Mouse (Mus musculus) lung, postnatal 36 days (tissue): ENCODE results near the gene Mxi1.

Source experiments
- DNase-seq: peaks from one replicate; pipeline ENCODE4 v3.0.0; 2022; ENCODE audit warnings: mixed read lengths

The Mxi1 gene

DNA sequence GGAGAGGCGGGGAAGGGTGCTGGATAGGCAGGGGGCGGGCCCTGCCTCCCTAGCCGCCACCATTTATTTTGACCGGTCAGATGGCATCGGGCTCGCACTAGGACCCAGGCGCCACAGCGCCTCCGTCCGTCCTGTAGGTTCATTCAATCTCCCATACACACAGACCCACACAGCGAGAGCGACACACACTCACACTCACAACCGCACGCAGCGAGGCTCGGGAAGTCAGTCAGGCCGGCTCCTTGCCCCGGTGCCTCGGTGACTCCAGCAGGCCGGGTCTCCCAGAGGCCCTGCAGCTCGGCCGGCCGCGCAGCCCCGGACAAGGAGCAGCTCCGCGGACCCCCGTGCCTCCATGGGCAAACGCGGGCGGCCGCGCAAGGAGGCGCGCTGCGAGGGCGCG is at the start of gene Mxi1:
Gene Mxi1 (plus strand): TSS at position 171 of the 400 bp plus-strand sequence.
- peak; percentile 88 for DNase-seq

DNA sequence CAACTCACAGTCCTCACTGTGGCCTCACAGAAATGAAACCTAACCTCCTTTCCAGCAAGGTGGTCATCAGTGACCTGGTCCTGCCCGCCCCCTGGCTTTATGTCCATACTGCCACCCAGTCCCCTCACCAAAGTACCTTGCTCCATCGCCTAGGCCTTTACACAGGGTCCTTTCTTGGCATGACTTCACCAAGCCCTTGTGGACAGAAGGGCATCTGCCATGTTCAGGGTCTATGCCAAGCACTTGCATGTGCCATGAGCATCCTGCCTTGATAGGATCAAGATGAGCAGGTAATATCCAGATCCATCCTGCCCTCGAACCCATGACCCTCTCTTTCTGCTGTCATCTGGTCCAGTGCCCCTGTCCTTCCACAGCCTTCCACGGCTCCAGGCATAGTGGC is 49.5 kb upstream of the Mxi1 start:
- no peak for DNase-seq

DNA sequence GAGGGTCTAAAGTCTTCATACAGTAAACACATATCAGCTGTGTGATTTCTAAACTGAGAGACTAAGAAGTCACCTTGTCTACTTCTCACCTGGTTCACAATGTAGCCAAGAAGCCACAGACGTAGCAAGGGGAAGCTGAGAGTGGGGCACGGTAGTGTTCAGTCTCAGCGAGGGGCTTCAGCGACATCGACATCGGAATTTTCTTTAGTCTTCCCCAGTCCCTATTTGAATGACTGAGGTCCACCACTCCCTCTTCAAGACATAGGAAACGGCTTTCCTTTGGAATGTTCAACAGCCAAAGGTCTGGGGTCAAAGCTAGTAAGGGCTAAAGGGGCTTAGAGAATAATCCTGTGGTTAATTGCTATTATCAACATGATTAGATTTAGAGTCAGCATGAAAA is 48.3 kb upstream of the Mxi1 start:
- no peak for DNase-seq

DNA sequence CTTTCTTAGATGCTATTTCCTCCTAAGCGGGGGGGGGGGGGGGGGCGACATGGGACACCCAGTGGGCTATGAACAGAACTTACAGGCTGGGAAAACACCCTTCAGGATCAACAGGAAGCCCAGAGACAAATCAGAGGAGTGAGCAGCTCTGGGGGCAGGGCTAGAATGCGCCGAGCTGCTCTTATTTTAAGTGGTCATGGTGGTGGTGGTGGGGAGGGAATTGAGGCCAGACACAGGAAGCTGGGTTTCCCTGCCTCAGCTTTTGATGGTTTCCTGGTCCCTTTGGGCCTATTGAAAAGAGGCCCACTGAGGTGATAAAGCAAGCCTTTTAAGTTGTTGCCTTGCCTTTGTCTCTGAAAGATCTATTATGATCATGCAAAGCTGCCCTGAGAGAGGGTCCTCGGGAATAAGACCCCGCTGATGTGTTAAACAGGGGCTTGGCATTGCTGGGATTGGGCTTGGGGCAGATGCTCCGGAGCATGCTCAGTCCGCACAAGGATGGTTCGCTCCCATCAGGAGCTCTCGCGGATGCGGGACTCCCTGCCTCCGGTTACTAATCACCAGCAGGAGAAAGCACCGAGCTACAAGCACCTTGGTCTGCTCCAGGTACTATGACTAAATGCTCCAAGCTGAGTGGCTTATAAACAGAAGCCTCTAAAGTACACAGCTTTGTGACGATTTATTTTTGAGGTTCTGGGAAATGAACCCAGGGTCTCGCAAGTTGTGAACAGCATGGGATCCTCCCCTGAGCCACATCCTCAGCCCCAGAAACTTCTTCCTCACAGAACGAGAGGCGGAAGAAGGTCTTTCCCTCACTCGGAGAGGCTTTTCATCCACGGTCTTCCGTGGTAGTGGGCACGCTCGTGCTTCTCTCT is 46.2 kb upstream of the Mxi1 start:
- no peak for DNase-seq

DNA sequence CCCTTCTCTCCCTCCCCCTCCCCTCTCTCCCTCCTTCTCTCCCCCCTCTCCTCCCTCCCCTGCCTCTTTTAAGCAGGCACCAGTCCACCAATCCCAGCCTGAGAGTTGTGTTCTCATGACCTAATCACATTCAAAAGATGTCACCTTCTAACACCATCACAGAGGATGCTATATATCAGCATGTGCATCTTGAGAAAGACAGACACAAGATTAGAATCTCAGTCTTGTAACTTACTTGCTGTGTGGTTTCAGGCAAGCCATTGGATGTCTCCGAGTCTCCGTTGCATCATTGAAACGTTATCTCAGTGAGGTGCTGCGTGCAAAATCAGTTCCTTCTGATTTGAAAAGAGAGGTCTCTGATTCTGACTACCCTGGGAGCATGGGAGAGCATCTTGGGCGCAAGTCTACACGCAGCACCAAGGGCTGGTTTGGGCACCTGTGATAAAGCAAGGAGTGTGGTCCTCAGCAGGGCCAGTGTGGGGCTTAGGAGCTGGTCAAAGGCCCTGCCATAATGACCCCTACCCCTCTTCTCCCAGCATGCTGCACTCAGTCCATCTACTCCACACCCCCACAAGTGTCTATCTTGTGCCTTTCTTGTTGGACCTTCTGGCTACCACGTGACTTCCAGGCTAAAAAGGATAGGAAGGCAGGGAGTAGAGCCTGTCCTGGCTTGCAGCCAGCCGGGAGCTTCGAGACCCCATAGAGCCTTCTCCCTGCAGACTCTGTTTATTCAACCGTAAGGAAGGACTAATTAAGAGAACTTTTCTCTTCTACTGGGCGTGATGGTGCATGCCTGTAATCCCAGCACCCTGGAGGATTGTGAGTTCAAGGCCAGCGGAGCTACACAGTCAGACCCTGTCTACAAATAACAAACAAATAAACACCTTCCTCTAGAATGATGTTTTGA is 45.2 kb upstream of the Mxi1 start:
- no peak for DNase-seq

DNA sequence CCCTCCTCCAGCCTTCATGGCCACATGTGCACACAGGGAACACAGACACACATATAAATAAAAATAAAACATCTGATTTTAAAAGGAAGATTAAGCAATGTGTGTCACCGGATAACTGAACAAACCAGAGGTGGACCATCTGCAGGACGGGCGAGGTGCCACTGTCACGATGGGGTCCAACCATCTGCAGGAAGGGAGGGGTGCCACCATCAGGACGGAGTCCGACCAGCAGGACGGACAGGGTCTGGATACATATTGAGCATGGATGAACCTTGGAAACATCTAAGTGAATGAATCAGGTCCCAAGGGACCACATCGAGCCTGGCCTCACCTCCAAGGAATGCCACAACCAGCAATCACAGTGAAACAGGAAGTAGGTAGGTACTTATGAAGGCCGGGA is 43.0 kb upstream of the Mxi1 start:
- DNase-seq, result no peak

DNA sequence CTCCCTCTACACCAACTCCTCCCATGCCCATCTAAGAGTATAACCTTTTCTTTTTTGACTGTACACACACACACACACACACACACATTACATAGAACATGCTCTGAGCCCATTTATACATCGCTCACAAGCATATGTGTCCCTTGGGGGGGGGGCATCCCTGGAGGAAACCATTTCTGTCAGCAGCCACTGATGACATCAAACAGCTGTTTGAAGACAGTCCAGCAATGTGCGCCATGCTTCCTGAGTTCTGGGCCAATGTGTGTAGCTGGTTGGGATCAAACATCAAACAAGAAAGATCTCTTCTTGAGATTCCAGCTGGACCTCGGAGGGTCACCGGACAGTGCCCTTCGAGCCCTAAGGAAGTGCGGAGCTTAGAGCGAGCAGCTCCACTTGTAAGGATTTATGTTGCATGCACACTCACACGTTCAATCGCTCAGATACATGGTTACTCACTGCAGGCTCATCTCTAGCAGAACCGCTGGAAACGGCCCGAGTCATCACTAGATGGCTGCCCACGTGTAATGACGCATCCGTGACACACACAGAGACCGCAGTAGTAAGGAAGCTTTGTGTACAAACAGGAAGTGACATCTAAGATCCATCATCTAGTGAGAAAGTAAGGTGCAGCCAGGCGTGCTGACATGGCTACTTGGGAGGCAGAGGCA is 37.1 kb upstream of the Mxi1 start:
- peak; percentile 73 for DNase-seq

DNA sequence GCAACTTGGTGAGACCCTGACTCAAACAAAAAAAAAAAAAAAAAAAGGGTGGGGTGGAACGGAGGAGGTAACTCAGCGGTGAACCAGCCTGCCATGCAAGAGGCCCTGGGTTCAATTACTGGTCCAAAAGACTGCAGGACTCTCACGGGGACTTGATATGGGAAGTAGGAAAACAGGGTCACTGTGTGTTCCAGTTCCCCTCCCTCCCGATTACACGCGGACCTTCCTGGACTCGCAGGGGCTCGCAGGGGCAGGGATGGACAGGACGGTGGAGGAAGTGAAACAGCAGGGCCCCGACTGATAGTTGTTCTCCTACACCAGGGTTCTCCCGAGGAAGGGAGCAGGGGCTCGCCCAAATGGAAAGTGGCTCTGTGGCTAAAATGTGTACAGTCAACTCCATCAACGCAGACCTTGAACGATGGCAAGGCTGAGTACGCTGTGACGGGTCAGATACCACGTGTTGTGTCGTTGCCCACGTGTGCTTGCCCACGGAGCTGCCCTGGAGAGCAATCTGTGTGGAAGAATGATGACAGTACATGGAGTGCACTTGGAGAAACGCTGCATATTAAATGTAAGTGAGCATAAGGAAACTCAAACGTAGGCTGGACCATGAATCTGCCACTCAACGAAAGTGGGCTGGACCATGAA is 36.4 kb upstream of the Mxi1 start:
- no peak for DNase-seq

DNA sequence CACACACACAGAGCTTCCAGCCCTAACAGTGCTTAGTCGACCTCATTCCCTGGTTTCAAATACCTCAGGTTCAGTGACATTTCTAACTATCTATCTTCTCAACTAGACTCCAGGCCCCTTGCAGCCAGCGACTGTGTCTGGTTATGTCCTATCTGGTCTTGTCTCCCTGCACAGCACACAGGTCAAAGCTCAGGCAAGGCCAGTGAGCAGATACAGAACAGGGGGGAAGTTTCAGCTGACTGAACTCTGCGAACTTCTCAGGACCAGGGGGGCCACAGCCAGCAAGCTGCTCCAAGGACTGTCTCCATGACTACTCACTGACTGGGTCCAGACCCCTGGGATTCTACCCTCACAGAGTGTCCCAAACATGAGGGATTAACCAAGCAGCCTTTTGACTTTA is 35.1 kb upstream of the Mxi1 start:
- DNase-seq, result no peak

DNA sequence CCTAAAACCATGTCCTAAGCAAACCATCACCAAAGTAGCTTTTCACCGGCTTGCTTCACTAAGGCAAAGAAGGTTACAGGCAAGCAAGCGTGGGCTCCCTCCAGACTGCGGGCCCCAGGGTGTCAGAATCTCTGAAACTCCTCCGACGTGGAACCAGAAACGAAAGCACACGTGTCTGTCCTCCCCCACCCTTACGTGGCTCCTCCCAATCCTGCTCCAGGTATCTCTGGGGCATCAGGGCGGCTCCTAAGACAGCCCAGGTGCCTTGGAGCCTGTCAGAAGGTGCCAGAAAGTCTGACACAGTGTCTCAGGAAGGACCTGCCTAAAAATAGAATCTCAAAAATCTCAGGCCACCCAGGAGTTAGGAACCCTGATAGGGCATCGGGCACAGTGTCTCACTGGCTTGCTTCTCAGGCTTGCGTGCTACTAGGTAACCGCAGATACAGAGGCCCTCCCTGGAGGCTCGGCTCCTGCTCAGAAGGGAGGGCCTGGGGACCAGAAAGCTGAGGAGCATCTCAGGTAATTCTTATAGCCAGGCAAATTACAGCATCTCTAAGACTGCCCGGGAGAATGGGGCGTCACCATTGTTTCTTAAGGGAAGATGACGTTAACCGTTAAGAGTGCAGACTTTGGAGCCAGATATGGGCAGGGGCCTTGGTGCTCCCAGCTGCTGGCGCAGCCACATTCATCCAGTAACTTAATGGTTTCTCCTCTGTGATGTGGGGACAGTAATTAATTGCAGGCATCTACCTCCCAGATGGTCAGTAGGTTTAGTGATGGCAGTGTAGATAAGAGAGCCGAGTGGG is 33.2 kb upstream of the Mxi1 start:
- DNase-seq, result no peak

DNA sequence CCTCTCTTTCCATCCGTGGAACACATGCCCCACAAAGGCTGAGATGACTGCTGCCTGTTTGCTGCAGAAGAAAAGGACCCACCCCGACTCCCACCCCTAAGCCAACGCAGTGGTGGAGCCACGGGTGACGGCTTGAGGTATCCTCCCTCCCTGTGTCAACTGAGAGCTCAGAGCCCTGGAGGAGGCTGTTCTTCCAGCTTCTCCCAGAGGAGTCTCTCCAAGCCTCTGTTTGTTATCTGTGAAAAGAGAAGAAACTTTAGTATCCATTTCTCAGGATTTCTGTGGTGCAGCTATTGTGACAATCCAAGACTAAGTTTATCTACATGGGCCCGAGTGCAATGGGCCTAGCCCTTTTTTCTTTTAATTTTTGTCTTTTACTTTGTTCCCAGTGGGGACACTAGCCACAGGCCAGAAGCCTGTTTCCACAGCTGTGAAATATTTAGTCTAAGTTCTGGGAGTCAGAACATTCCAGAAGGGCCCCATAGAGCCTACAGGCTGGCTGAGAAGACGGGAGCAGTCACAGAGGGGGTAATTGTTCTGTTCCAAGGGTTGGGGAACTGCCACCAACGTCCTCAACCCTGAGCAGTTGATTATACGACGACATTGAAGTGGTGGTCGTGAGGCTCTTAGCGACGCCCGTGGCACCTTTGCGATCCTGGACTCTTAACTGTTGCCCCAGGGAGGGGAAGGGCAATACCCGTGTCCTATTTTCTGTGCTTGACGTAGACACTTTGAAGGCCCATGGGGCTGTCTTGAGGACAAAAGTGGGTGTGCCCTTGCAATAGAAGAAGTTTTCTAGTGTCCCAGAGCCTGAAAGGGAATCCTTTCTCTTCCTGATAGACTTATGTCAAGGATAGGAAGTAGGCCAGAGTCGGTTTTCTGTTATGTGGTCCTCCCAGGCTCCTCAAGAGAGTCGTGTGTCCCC is 31.6 kb upstream of the Mxi1 start:
- DNase-seq, result no peak

DNA sequence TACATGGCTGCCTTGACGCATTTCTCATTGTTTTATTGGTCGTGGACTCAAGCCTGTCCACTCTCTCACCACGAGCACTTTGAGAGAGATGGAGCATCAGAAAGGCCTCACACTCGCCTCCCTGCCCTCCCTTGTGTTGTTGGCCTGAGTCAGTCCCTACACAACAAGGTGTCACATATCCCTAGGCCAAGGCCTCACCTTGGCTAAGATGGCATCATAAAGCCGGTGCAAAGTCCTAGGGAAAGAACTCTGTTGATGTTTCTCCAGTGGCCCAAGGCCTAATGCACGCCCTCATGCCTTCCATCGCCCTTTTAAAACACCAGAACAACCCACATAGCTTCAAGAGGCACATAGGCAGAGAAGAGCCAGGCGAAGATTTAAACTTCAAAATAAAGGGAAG is 30.1 kb upstream of the Mxi1 start:
- DNase-seq, result no peak

DNA sequence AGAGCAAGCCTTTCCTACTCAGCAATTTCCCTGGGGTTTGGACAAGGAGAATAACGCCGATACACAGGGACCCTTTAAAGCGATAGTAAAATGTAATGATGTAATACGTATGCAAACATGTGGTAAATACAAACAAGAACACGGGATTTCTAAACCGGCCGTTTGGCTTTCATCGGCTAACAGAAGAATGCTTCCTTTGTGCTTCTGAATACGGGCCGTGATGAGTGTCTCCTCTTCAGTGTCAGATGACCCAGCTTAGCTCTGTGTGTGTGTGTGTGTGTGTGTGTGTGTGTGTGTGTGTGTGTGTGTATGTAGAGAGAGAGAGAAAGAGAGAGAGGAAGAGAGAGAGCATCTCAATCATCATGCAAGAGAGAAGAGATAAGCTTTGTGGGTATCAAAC is 27.7 kb upstream of the Mxi1 start:
- DNase-seq, result no peak

DNA sequence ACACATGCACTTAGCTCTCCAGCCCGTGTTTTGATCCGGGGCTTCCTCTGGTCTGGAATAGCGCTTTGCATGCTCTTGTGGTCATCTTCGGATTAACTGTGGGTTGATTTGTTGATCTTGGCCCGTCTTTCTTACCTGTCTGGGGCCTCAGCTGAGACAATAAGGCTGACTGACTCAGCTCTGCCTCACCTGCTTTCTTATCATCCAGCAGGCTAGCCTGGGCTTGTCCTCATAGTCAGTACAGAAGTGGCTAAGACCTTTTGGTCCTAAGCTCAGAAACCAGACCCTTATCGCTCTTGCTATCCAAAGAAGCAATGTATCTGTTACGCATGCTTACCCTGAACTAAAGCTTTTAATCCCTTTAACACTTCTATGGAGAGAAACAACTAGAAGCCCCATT is 26.6 kb upstream of the Mxi1 start:
- no peak for DNase-seq

DNA sequence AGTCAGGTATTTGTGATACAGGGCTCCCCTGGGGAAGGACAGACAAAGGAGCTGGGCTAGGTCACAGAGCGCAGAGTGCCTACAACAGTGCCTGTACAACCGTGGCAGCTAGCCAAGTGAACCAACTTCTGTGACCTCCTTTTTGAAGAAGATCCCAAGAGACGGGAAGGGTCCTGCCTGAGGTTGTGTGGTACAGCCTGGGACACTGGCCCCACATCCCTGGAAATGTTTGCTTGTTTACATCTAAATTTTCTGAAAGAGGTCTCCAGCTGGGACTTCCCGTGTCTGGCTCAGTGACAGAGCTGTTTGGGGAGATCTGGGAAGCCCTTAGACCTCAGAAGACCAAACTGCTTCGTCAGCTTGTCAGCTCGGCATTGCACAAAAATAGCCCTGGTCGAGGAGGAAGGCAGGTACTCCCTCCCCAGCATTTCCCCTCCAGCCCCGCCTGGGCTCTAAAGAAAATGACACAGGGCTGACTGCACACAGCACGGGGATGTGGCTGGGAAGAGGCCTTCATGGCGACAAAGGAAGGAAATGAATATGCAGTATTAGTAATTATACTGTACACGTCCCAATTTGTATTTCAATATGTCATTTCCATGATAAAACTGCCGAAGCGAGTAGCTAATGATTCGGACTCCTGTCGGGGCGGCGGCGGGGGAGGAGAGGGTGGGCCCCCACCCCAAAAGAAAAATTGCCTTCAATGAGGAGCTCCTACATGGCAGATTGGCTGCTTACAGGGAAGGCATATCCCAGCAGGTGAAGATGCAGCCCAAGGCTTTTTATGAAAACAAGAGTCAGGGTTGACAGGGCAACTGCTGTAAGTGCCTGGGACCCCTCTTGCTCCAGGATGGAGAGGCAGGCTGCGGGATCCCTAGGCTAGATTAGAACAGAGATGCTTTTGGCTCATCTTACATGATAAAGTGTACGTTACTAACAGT is 25.8 kb upstream of the Mxi1 start:
- no peak for DNase-seq

DNA sequence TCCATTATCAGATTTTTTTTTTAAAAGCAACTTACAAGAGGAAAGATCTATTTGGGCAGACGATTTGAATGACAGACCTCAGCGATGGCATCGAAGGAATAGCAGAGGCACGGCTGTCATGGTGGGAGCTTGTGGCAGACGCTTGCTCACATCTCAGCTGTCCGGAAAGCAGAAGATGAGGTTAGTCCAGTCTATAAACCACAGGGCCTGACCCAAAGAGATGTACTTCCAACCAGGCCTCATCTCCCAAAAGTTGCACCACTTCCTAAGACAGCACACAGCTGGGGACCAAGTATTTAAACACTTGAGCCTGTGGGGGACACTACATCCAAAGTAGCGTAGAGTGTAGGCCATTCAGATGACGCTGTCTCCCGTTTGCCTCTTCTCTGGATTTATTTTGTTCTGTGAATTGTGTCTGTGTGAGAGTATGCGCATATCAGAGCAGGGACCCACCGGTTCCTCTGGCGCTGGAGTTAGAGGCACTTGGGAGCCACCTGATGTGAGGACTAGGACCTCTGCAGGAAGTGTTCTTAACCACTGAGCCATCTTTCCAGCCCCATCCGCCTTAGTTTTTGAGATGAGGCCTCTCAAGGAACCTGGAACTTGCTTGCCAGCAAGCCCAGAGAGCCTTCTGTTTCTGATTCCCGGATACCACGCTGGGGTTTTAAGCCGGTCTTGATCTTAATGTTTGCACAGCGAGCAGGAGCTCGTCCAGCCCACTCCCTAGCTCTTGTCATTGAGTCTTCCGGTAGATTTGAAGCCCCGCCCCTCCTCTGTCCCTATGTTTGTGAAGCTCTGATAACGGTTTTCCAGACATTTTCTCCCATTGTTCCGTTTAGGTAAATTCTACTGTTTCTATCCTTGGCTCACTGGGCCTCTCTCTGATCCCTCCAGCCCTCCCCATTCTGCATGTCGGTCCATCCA is 13.7 kb upstream of the Mxi1 start:
- DNase-seq, result no peak

DNA sequence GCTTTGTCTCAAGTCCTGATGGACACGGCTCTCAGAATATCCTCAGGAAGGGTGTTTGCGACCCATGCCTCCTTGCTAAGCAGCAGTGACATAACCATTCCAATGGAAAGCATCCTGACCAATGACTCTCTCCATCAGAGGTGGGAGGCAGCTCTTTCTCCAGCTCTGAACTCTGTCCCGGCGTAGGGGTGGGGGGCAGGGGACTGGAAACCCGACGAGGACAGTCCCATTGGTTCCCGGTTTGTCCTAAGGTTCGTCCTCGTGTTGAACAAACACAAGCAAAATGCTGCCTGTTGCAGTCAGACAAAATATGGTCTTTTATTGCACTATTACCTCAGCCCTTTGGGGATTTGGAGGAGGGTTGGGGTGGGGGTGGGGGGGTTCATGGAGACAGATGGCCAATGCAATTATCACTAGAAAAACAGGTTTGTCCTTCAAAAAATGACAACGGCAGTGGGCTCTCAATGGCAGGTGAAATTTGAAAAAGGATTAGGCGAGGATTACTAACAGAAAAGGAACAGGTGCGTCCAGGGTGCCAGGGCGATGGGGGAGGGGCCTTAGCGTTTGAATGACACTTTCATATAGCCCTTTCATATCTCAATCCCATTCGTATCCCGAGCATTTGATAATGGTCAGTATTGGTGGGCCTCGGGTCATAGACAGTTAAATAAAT is 11.0 kb upstream of the Mxi1 start:
- DNase-seq, result no peak

DNA sequence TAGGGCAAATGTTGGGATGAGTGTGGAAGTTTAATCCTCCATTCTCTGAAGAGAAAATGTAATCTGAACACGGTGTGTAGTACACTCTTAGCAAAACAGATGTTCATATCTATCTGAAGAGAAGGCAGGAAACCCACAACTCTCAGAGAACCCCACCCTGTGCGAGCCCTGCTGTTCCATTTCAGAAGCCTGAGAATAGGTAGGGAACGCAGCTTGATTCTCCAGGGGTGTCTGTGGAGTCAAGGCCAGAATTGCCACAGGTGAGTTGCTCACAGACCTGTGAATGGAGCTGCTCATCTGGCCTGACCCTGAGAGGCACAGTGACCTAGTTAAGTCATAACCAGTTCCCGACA is 10.5 kb upstream of the Mxi1 start:
- no peak for DNase-seq
